Mouse (Mus musculus): ENCODE results near the gene Tbl2. TPM values are rescaled to one million over a fixed set of nuclear protein-coding genes. Genes with fewer than 3 reads are reported as not detected.

Tbl2 gene
- polyA plus RNA-seq, 1 experiment = 17.6 TPM

- Histone ChIP-seq H3K4me1 (ENCODE audit: control insufficient read depth, insufficient read depth, low read length) (no peaks in the 10 kb centered on the region), H3K27ac (ENCODE audit: insufficient read depth, low read length) (no peak overlapping the region), H3K27me3 (ENCODE audit: control insufficient read depth, insufficient read depth, low read length) (no peaks in the 10 kb centered on the region), H3K4me3 (replicated peaks; ENCODE audit: insufficient read depth, low read depth, low read length) (no peak overlapping the region)
- peak; percentile 22; the same call in 1 of the 2 replicates for TF ChIP-seq CTCF (IDR thresholded peaks at IDR 0.05; ENCODE audit: borderline replicate concordance, insufficient read depth, low read depth, low read length)
- no peak for TF ChIP-seq POLR2A (IDR thresholded peaks at IDR 0.05; ENCODE audit: borderline replicate concordance, insufficient read depth, low read length)
- whole genome bisulfite sequencing = 96% methylated on average over 4 of the region's 4 CpGs
- no peak for DNase-seq
Observed at GRCm38 (mm10) chr5:135156496-135156895, 7.0 kb downstream of the Tbl2 start.

GRCm38 (mm10) chr5:135161221-135161620, 11.8 kb downstream of the Tbl2 start:
- DNase-seq = no peak
- Histone ChIP-seq H3K4me3 (replicated peaks; ENCODE audit: insufficient read depth, low read depth, low read length) (no peak overlapping the region), H3K4me1 (ENCODE audit: control insufficient read depth, insufficient read depth, low read length) (no peaks in the 10 kb centered on the region), H3K27me3 (ENCODE audit: control insufficient read depth, insufficient read depth, low read length) (no peaks in the 10 kb centered on the region), H3K27ac (ENCODE audit: insufficient read depth, low read length) (no peak overlapping the region)
- WGBS = 94% methylated on average over 4 of the region's 4 CpGs
- TF ChIP-seq POLR2A (IDR thresholded peaks at IDR 0.05; ENCODE audit: borderline replicate concordance, insufficient read depth, low read length) = no peak
- no peak for TF ChIP-seq CTCF (IDR thresholded peaks at IDR 0.05; ENCODE audit: borderline replicate concordance, insufficient read depth, low read depth, low read length)

GRCm38 (mm10) chr5:135161650-135162049, 12.2 kb downstream of the Tbl2 start:
- TF ChIP-seq POLR2A (IDR thresholded peaks at IDR 0.05; ENCODE audit: borderline replicate concordance, insufficient read depth, low read length) = no peak
- TF ChIP-seq CTCF (IDR thresholded peaks at IDR 0.05; ENCODE audit: borderline replicate concordance, insufficient read depth, low read depth, low read length) = no peak

GRCm38 (mm10) chr5:135162361-135162760, 12.9 kb downstream of the Tbl2 start:
- no peak overlapping the region for H3K27ac ChIP-seq (ENCODE audit: insufficient read depth, low read length)
- no peaks in the 10 kb centered on the region for H3K4me1 ChIP-seq (ENCODE audit: control insufficient read depth, insufficient read depth, low read length)
- no peak for TF ChIP-seq CTCF (IDR thresholded peaks at IDR 0.05; ENCODE audit: borderline replicate concordance, insufficient read depth, low read depth, low read length)
- TF ChIP-seq POLR2A (IDR thresholded peaks at IDR 0.05; ENCODE audit: borderline replicate concordance, insufficient read depth, low read length) = no peak
- no peaks in the 10 kb centered on the region for H3K27me3 ChIP-seq (ENCODE audit: control insufficient read depth, insufficient read depth, low read length)
- DNase-seq = no peak
- WGBS = 88% methylated on average over 8 of the region's 8 CpGs
- H3K4me3 ChIP-seq (replicated peaks; ENCODE audit: insufficient read depth, low read depth, low read length) = no peak overlapping the region

More at GRCm38 (mm10) chr5:135161650-135162049, 12.2 kb downstream of the Tbl2 start:
- H3K4me3 ChIP-seq (replicated peaks; ENCODE audit: insufficient read depth, low read depth, low read length) = no peak overlapping the region
- 79% methylated on average over 7 of the region's 7 CpGs for WGBS
- H3K4me1 ChIP-seq (ENCODE audit: control insufficient read depth, insufficient read depth, low read length) = no peaks in the 10 kb centered on the region
- no peaks in the 10 kb centered on the region for H3K27me3 ChIP-seq (ENCODE audit: control insufficient read depth, insufficient read depth, low read length)
- H3K27ac ChIP-seq (ENCODE audit: insufficient read depth, low read length) = no peak overlapping the region
- DNase-seq = no peak

- no peak for DNase-seq
- TF ChIP-seq CTCF (IDR thresholded peaks at IDR 0.05; ENCODE audit: borderline replicate concordance, insufficient read depth, low read depth, low read length) (no peak), POLR2A (IDR thresholded peaks at IDR 0.05; ENCODE audit: borderline replicate concordance, insufficient read depth, low read length) (no peak)
- no peak overlapping the region for H3K4me3 ChIP-seq (replicated peaks; ENCODE audit: insufficient read depth, low read depth, low read length)
- 87% methylated on average over 6 of the region's 6 CpGs for WGBS
- no peak overlapping the region for H3K27ac ChIP-seq (ENCODE audit: insufficient read depth, low read length)
- no peaks in the 10 kb centered on the region for H3K4me1 ChIP-seq (ENCODE audit: control insufficient read depth, insufficient read depth, low read length)
- no peaks in the 10 kb centered on the region for H3K27me3 ChIP-seq (ENCODE audit: control insufficient read depth, insufficient read depth, low read length)
Observed at GRCm38 (mm10) chr5:135162821-135163220, 13.4 kb downstream of the Tbl2 start.

- H3K27ac ChIP-seq (ENCODE audit: insufficient read depth, low read length) = no peak overlapping the region
- TF ChIP-seq POLR2A (IDR thresholded peaks at IDR 0.05; ENCODE audit: borderline replicate concordance, insufficient read depth, low read length) (no peak), CTCF (IDR thresholded peaks at IDR 0.05; ENCODE audit: borderline replicate concordance, insufficient read depth, low read depth, low read length) (no peak)
- 87% methylated on average over 4 of the region's 4 CpGs for WGBS
- H3K4me3 ChIP-seq (replicated peaks; ENCODE audit: insufficient read depth, low read depth, low read length) = no peak overlapping the region
- no peaks in the 10 kb centered on the region for H3K27me3 ChIP-seq (ENCODE audit: control insufficient read depth, insufficient read depth, low read length)
- H3K4me1 ChIP-seq (ENCODE audit: control insufficient read depth, insufficient read depth, low read length) = peaks cover 5% of the 10 kb centered on the region; the same call in 1 of the 2 replicates
- no peak for DNase-seq
Observed at GRCm38 (mm10) chr5:135166909-135167308, 17.5 kb downstream of the Tbl2 start.

GRCm38 (mm10) chr5:135167469-135167868, 18.0 kb downstream of the Tbl2 start:
- 97% methylated on average over 4 of the region's 4 CpGs for WGBS
- no peak for DNase-seq
- H3K27me3 ChIP-seq (ENCODE audit: control insufficient read depth, insufficient read depth, low read length) = no peaks in the 10 kb centered on the region
- no peak overlapping the region for H3K4me3 ChIP-seq (replicated peaks; ENCODE audit: insufficient read depth, low read depth, low read length)
- H3K27ac ChIP-seq (ENCODE audit: insufficient read depth, low read length) = no peak overlapping the region
- peaks cover 5% of the 10 kb centered on the region; the same call in 1 of the 2 replicates for H3K4me1 ChIP-seq (ENCODE audit: control insufficient read depth, insufficient read depth, low read length)
- TF ChIP-seq POLR2A (IDR thresholded peaks at IDR 0.05; ENCODE audit: borderline replicate concordance, insufficient read depth, low read length) (no peak), CTCF (IDR thresholded peaks at IDR 0.05; ENCODE audit: borderline replicate concordance, insufficient read depth, low read depth, low read length) (no peak)
